Mouse (Mus musculus): ENCODE measurements around the gene Btbd17. TPM values are rescaled to one million over a fixed set of nuclear protein-coding genes. Genes with fewer than 3 reads are reported as not detected.

Gene Btbd17
- total RNA-seq, 1 experiment = 1.7 TPM

DNA sequence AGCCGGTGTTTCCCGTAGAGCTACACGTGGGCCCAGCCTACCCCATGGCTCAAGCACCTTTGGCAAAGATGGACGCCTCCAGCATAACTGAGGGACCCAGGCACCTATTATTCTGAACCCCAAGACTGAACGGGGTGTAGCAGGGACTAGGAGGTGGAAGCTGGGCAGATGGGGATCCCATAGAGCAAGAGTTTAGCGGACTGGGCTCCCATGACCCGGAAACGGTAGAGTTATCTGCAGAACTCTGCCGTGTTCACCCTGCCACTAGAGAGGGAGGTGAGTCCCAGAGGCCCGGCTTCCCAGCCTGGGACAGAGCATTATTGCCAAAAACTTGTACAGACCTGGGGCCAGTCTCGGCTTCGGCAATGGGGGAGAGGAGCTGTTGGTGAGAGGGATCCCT, 5.6 kb downstream of the Btbd17 start:
- in situ Hi-C loops (cut with MboI; ENCODE audit: low sequenced_read_pairs in 2 of 2, unreplicated experiment in 2 of 2) = no loop called here
- TF ChIP-seq HCFC1 (IDR thresholded peaks at IDR 0.05; ENCODE audit: borderline replicate concordance, insufficient read depth, low read length) (no peak), MAFK (IDR thresholded peaks at IDR 0.05; ENCODE audit: insufficient read depth, low read depth, low read length) (no peak), CHD2 (IDR thresholded peaks at IDR 0.05; ENCODE audit: low read depth, low read length) (no peak), ZNF384 (IDR thresholded peaks at IDR 0.05; ENCODE audit: low read depth, low read length) (no peak), ZC3H11A (IDR thresholded peaks at IDR 0.05; ENCODE audit: borderline replicate concordance, low read depth, low read length) (no peak)
- Histone ChIP-seq H3K4me3 (ENCODE audit: insufficient read depth in 1 of 2, low read depth in 1 of 2, low read length in 2 of 2, poor library complexity in 1 of 2, severe bottlenecking in 1 of 2) (no peak overlapping the region), H3K36me3 (ENCODE audit: control insufficient read depth, insufficient read depth, low read length, poor library complexity, severe bottlenecking) (no peaks in the 10 kb centered on the region), H3K27ac (ENCODE audit: insufficient read depth, low read depth, low read length, poor library complexity, severe bottlenecking) (no peak overlapping the region), H3K4me1 (ENCODE audit: control insufficient read depth in 2 of 2, insufficient read depth in 2 of 2, low read length in 2 of 2, poor library complexity in 1 of 2) (peaks cover 11 to 21% of the 10 kb centered on the region in 2 experiments; a peak in 3 of 4 replicates), H3K9me3 (ENCODE audit: control insufficient read depth, insufficient read depth, low read depth, low read length) (no peaks in the 10 kb centered on the region), H3K9ac (ENCODE audit: insufficient read depth, low read depth, low read length, poor library complexity, severe bottlenecking) (no peak overlapping the region)
- DNase-seq (ENCODE audit: low read depth, low spot score) = no peak

DNA sequence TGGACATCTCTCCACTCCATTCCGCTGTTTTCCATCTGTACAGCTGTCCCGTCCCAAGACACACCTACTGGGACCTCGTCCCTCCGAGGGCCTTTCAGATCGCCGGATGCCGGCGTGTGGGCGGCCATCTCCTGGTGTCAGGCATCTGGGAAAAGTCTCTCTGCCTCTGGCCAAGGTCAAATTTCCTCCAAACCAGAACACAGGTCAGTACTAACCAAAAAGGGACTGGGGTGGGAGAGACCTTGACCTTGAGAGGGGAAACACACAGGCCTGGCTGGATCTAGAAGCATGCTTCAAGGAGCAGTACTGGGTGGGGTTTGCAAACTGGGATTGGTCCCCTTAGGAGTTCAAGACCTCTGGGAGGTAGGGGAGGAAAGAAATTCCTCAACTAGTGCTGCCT, 6.0 kb downstream of the Btbd17 start:
- H3K27ac ChIP-seq (ENCODE audit: insufficient read depth, low read depth, low read length, poor library complexity, severe bottlenecking) = no peak overlapping the region
- H3K4me3 ChIP-seq (ENCODE audit: insufficient read depth in 1 of 2, low read depth in 1 of 2, low read length in 2 of 2, poor library complexity in 1 of 2, severe bottlenecking in 1 of 2) = no peak overlapping the region
- H3K9ac ChIP-seq (ENCODE audit: insufficient read depth, low read depth, low read length, poor library complexity, severe bottlenecking) = no peak overlapping the region
- no peak for DNase-seq (ENCODE audit: low read depth, low spot score)
- peaks cover 11 to 17% of the 10 kb centered on the region in 2 experiments; a peak in 2 of 4 replicates for H3K4me1 ChIP-seq (ENCODE audit: control insufficient read depth in 2 of 2, insufficient read depth in 2 of 2, low read length in 2 of 2, poor library complexity in 1 of 2)
- no peaks in the 10 kb centered on the region for H3K36me3 ChIP-seq (ENCODE audit: control insufficient read depth, insufficient read depth, low read length, poor library complexity, severe bottlenecking)
- TF ChIP-seq ZC3H11A (IDR thresholded peaks at IDR 0.05; ENCODE audit: borderline replicate concordance, low read depth, low read length) (no peak), HCFC1 (IDR thresholded peaks at IDR 0.05; ENCODE audit: borderline replicate concordance, insufficient read depth, low read length) (no peak), MAFK (IDR thresholded peaks at IDR 0.05; ENCODE audit: insufficient read depth, low read depth, low read length) (no peak), CHD2 (IDR thresholded peaks at IDR 0.05; ENCODE audit: low read depth, low read length) (no peak), ZNF384 (IDR thresholded peaks at IDR 0.05; ENCODE audit: low read depth, low read length) (no peak)
- in situ Hi-C loops (cut with MboI; ENCODE audit: low sequenced_read_pairs in 2 of 2, unreplicated experiment in 2 of 2) = no loop called here
- no peaks in the 10 kb centered on the region for H3K9me3 ChIP-seq (ENCODE audit: control insufficient read depth, insufficient read depth, low read depth, low read length)

DNA sequence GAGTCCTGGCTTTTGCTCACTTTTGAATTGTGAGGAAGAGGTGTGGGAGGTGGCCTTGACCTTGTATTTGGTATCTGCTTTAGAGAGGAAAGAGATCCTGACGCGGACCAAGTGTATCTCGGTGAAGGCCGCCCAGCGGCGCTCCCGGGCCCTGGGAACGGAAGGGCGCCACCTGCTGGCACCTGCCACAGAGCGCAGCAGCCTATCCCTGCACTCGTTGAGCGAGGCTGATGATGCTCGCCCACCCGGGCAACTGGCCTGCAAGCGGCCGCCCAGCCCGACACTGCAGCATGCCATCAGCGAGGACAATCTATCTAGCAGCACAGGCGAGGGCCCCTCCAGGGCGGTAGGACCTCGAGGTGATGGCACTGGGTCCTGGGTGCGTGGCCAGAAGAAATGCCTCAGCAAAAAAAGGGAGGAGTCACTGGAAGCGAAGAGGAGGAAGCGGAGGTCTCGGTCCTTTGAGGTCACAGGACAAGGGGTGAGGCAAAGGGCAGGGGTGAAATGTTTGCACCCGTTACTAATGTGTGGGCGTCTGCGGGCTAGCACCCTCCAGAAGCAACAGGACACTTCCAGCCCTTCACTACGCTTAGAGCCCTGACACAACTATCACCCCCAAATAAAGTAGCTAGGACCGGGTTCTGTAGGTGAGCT, 6.6 kb downstream of the Btbd17 start:
- Histone ChIP-seq H3K27ac (ENCODE audit: insufficient read depth, low read depth, low read length, poor library complexity, severe bottlenecking) (no peak overlapping the region), H3K9ac (ENCODE audit: insufficient read depth, low read depth, low read length, poor library complexity, severe bottlenecking) (no peak overlapping the region), H3K9me3 (ENCODE audit: control insufficient read depth, insufficient read depth, low read depth, low read length) (no peaks in the 10 kb centered on the region), H3K4me1 (ENCODE audit: control insufficient read depth in 2 of 2, insufficient read depth in 2 of 2, low read length in 2 of 2, poor library complexity in 1 of 2) (peaks cover 11 to 17% of the 10 kb centered on the region in 2 experiments; a peak in 2 of 4 replicates), H3K36me3 (ENCODE audit: control insufficient read depth, insufficient read depth, low read length, poor library complexity, severe bottlenecking) (no peaks in the 10 kb centered on the region), H3K4me3 (ENCODE audit: insufficient read depth in 1 of 2, low read depth in 1 of 2, low read length in 2 of 2, poor library complexity in 1 of 2, severe bottlenecking in 1 of 2) (peak overlapping the region in 1 of 2 experiments; percentile 31; a peak in 2 of 4 replicates)
- in situ Hi-C loops (cut with MboI; ENCODE audit: low sequenced_read_pairs in 2 of 2, unreplicated experiment in 2 of 2) = no loop called here
- no peak for DNase-seq (ENCODE audit: low read depth, low spot score)
- TF ChIP-seq MAFK (IDR thresholded peaks at IDR 0.05; ENCODE audit: insufficient read depth, low read depth, low read length) = peak; percentile 25; the same call in 1 of the 2 replicates
- TF ChIP-seq ZC3H11A (IDR thresholded peaks at IDR 0.05; ENCODE audit: borderline replicate concordance, low read depth, low read length) = 0 out of 2 replicates have a peak, but pooled peaks have one; percentile 32
- no peak for TF ChIP-seq HCFC1 (IDR thresholded peaks at IDR 0.05; ENCODE audit: borderline replicate concordance, insufficient read depth, low read length)

DNA sequence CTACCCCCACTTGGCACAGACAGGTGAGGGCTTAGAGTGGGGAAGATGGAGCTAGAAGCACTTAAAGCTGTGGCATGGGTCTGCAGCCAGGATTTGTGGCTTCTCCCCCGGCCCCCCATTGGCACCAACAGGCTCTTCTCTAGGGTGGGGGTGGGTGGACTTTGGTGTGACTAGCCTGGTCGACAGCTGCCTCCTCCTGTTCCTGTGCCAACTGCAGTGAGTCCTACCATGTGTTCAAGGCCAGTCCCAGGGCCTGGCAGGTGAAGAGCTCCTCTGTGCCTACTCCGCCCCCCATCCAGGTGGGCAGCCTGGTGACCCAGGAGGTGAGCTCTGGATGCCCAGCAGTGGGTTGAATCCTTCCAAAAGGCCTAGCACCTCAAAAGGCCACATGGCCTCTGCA, 8.1 kb downstream of the Btbd17 start:
- H3K9me3 ChIP-seq (ENCODE audit: control insufficient read depth, insufficient read depth, low read depth, low read length) = no peaks in the 10 kb centered on the region
- no peak overlapping the region for H3K9ac ChIP-seq (ENCODE audit: insufficient read depth, low read depth, low read length, poor library complexity, severe bottlenecking)
- H3K4me3 ChIP-seq (ENCODE audit: insufficient read depth in 1 of 2, low read depth in 1 of 2, low read length in 2 of 2, poor library complexity in 1 of 2, severe bottlenecking in 1 of 2) = no peak overlapping the region
- in situ Hi-C loops (cut with MboI; ENCODE audit: low sequenced_read_pairs in 2 of 2, unreplicated experiment in 2 of 2) = no loop called here
- no peak for TF ChIP-seq CHD2 (IDR thresholded peaks at IDR 0.05; ENCODE audit: low read depth, low read length)
- TF ChIP-seq HCFC1 (IDR thresholded peaks at IDR 0.05; ENCODE audit: borderline replicate concordance, insufficient read depth, low read length) = no peak
- TF ChIP-seq ZC3H11A (IDR thresholded peaks at IDR 0.05; ENCODE audit: borderline replicate concordance, low read depth, low read length) = no peak
- no peak for TF ChIP-seq ZNF384 (IDR thresholded peaks at IDR 0.05; ENCODE audit: low read depth, low read length)
- TF ChIP-seq MAFK (IDR thresholded peaks at IDR 0.05; ENCODE audit: insufficient read depth, low read depth, low read length) = no peak
- peaks cover 9 to 15% of the 10 kb centered on the region in 2 experiments; a peak in 2 of 4 replicates for H3K4me1 ChIP-seq (ENCODE audit: control insufficient read depth in 2 of 2, insufficient read depth in 2 of 2, low read length in 2 of 2, poor library complexity in 1 of 2)
- no peaks in the 10 kb centered on the region for H3K36me3 ChIP-seq (ENCODE audit: control insufficient read depth, insufficient read depth, low read length, poor library complexity, severe bottlenecking)
- no peak for DNase-seq (ENCODE audit: low read depth, low spot score)
- H3K27ac ChIP-seq (ENCODE audit: insufficient read depth, low read depth, low read length, poor library complexity, severe bottlenecking) = no peak overlapping the region

Data from ES-E14 (cell line).